Mouse (Mus musculus) mouse embryonic stem cell (cell line): ENCODE results near the gene Nsl1.

Experiments
- in situ Hi-C, 2 experiments: fragments of 300-500 bp; cut with MboI; formaldehyde crosslinking; loops; 1 replicate in 1 of 2; 3 replicates in 1 of 2; pipeline ENCODE4 v1.14.3; 2019 to 2020; ENCODE audit warnings: low sequenced_read_pairs in 2 of 2, low pct_unique_long_range_greater_than_20kb in 1 of 2, mixed read lengths in 1 of 2; ENCODE audit not compliant: unreplicated experiment in 1 of 2

The Nsl1 gene

DNA sequence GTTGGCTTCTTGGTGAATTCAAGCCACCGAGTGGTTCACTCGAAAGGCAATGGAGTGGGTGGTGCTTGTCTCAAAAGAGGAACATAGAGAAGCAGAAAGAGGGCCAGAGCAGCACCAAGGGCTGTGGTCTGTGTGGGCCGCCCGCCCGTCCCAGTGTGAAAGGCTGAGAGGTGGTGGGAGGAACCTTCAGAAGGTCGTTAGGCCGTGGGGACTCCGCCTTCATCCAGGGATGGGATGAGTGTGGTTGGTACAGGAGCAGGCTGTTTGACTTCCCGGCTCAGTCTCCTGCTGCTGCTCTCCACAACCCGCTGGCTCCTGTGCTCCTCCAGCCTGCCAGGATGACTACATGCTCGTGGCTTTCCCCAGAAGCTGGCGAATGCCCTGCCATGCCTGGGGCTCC, 22.8 kb downstream of the Nsl1 start:
- in situ Hi-C loops, result loop anchor here in 1 of 2 experiments (25.0 kb wide), 1 partner anchor 202 kb away; no protein-coding TSS in a partner anchor

DNA sequence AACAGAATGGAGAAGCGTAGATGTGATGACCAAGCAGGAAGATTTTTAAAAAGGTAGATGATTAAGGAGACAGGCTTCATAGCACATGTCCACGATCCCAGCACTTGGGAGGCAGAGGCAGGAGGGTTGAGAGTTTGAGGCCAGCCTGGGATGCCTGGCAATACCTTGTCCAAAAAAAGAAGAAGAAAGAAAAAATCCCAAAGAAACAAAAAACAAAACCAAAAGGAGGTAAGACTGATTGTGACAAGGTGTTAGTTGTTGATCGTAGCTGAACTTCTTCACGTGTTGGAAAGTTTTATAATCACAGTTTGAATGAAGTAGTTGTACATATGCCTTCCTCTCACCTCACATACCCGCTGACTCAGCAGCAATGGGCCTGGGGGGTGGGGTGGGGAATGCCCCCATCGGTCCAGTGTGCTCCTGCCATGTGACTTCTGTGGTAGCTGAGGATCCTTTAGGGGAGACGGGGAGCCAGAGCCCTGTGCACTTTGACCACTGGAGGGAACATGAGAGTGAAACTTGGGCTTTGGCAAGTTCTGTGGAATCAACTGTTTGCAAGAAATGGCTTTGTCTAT, 23.6 kb downstream of the Nsl1 start:
- in situ Hi-C loops, result loop anchor here in 1 of 2 experiments (25.0 kb wide), 1 partner anchor 201 kb away; no protein-coding TSS in a partner anchor

DNA sequence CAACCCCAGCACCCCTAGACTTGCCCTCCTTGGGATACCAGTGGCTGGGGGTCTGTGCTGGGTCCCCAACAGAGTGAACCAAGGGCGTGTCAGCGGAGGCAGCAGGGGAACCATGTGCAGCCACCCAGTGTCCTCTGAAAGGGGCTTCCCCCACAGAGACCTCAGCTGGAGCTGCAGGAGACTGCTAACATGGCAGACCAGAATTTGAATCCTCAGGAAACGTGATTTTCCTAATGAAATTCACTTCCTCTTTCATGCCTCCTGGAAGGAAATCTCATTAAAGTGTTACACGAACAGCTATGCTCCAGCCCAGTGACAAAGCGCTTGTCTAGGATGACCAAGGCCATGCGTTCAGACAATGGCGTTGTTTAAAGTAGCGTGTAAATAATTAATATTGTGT, 24.1 kb downstream of the Nsl1 start:
- in situ Hi-C loops, result loop anchor here in 1 of 2 experiments (25.0 kb wide), 1 partner anchor 200 kb away; no protein-coding TSS in a partner anchor

DNA sequence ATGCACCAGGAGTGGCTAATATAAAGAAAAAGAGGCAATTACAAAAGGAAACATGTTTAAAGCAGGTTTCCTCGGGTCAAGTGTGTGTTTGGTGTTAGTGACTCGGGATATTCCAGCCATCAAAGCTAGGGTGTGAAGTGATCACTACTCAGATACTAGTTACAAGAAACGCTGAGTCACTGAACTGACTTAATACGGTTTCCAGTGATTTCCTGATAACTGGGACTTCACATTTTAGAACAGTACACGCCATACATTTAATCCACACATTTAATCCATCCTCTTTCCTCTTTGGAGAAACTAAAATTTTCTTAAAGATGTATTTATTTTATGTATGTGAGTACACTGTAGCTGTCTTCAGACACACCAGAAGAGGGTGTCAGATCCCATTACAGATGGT, 25.1 kb downstream of the Nsl1 start:
- in situ Hi-C loops, result loop anchor here in 1 of 2 experiments (25.0 kb wide), 1 partner anchor 199 kb away; no protein-coding TSS in a partner anchor

DNA sequence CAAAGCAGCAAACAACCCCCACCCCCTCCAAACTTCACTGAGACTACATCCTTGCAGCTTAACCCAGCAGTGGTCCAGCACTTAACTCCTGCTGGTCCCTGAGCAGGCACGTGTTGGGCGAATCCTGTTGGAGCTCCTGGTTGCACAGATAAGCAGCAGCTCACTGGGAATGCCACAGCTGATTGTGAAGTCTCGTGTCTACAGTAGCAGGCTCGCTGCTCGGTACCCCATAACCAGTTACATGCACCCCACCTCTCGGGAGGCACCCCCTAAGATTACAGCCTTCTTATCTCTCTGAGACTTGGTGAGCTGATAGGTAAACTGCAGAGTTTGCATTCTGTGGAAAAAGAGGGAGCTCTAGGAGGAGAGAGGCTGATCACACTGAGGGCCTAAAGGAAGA, 26.5 kb downstream of the Nsl1 start:
- in situ Hi-C loops, result loop anchor here in 1 of 2 experiments (25.0 kb wide), 1 partner anchor 198 kb away; no protein-coding TSS in a partner anchor

DNA sequence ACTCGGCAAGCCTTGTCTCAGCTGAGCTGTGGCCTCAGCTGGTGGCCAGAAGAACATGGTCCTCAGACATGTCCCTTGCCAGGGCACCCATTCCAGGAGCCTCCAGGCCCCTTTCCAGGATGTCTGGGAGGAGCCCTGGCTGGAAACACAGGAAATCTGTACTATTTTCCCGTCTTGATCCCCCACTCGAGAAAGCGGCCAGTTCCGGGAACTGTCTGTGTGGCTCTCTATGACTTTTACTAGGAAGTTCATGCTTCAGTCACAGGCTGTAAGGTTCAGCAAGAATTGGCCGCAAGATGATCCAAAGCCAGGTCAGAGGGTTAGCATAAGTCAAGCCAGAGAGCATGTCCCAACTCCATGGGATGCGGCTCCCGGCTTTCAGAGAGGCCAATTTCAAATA, 29.2 kb downstream of the Nsl1 start:
- in situ Hi-C loops, result loop anchor here in 1 of 2 experiments (25.0 kb wide), 1 partner anchor 195 kb away; no protein-coding TSS in a partner anchor

DNA sequence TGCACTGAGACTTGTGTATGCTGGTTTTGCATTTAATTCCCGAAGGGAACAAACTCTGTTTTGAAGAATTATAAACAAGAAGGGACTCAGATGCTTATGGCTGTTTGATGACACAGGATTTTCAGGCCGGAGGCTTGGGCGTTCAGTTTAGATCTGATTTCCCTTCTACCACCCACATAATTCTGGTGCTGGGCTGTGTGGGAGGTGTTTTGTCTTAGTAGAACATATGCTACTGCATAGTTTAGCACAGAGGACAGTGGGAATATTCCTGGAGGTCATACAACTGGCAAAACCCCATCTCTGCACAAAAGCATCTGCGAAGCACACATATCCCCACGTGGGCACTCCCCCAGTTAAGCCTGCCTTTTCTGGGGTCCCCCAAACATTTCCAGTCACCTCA, 30.8 kb downstream of the Nsl1 start:
- in situ Hi-C loops, result loop anchor here in 1 of 2 experiments (25.0 kb wide), 1 partner anchor 194 kb away; no protein-coding TSS in a partner anchor

DNA sequence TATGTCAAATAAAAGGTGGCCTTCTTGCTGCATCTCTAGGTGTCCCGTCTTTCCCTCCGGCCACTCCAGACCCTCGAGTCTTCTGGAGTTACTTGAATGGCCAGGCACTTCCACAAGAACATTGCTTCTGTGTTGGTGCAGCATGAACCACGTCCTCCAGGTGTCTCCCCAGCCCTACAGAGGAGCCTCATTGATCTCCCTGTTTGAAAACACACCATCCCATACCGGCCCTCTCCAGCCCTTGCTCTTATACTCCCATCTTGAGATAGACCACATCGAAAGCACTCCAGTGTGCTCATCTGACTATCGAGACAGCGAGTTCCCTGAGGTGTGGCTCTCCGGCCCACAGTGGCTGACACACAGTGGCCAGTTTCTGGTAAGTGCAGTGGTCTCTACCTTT, 32.2 kb downstream of the Nsl1 start:
- in situ Hi-C loops, result loop anchor here in 1 of 2 experiments (25.0 kb wide), 1 partner anchor 192 kb away; no protein-coding TSS in a partner anchor

DNA sequence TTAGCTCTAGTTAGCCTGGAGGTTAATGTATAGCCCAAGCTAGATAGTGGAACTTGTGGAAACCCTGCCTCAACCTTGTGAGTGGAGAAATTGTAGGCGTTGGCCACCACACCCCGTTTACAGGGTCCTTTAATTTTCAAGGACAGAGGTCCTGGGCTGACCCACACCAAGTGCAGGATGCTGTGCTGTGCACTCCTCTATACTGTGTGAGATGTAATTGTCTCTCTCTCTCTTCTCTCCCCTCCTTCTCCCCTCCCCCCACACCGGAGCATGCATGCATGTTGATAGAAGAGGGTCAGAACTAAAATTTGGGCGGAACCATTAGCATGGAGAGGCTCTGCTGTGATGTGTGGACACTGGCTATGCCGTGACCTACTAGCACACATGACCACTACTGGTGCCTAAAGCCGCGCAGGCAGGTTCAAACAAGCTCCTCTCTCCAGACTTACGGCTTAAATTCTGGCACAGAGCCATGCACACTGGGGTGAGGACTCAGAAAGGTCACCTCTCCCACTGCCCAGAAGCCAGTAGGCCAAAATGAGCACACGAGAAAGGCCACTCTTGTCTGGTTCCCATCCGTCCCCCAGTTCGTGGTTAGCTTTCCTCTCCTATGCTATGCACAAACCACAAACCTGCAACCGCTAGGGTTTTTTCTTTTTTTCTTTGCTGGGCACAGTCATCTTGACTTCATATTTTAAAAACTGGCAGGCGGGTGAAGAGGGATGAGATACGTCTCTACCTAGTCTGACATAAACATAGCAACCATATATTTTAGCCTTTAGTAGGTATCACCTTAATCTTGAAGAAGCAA, 34.3 kb downstream of the Nsl1 start:
- in situ Hi-C loops, result loop anchor here in 1 of 2 experiments (25.0 kb wide), 1 partner anchor 190 kb away; no protein-coding TSS in a partner anchor

DNA sequence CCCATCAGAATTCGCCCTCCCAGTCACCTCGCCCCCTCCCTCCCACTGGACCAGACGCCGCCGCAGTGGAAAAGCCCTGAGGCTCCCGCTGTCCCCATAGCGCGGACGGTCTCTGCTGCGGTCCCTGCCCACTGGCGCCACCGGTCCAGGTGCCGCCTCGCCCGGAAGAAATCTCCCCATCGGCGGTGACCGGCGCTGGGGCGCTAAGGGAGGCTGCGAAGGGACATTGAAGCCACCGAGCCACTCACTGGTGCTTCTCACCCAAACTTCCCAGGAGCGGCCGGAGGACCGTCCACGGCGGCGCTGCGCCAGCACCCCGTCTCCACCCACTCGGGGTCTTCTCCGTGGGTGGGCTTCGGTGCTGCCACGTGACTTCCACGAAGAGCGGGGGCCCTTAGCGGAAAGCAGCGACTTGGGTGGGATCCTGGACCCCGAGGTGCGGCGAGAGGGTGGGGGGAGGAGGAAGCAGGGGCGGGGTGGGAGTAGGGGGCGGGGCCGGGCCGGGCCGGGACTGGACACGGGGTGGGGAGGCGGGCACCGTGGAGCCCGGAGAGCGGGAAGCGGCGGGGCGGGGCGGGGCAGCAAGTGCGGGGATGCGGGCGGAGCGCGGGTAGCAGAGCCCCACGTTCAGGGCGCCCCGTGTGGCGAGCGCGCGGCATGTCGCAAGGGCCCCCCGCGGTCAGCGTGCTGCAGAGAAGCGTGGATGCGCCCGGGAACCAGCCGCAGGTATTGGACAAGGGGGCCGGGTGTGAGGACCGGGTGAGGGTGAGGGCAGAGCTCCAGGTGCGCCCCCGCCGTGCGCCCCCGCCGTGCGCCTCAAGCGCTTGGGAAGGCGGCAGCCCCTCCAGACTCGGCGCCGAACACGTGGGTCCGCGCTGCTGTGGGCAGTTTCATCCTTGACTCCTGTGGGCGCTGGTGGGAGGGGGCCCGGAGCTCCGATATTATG, 35.3 kb downstream of the Nsl1 start, which contains the start of gene Batf3:
Batf3 (plus strand) TSS at position 46 of the 946 bp plus-strand sequence.
- in situ Hi-C loops, result loop anchor here in 1 of 2 experiments (25.0 kb wide), 1 partner anchor 189 kb away; no protein-coding TSS in a partner anchor

DNA sequence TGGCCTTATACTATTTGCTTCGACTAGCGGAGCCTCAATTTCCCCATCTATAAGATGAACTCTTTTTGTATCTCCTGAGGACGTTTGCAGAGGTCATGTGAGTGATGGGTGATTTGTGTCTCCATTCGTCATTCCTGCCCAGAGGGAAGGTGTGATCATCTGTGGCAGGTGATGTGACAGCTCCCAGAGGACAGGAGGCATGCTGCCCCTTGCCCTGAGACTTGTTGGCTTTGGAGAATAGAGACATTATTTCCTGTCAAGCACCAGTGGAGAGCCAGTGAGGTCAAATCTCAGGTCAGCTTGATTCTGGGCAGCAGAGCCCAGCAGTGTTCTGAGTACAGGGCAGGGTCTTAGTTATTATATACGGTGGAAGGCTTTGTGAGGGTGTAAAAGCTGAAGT, 36.3 kb downstream of the Nsl1 start:
- in situ Hi-C loops, result loop anchor here in 1 of 2 experiments (25.0 kb wide), 1 partner anchor 188 kb away; no protein-coding TSS in a partner anchor

DNA sequence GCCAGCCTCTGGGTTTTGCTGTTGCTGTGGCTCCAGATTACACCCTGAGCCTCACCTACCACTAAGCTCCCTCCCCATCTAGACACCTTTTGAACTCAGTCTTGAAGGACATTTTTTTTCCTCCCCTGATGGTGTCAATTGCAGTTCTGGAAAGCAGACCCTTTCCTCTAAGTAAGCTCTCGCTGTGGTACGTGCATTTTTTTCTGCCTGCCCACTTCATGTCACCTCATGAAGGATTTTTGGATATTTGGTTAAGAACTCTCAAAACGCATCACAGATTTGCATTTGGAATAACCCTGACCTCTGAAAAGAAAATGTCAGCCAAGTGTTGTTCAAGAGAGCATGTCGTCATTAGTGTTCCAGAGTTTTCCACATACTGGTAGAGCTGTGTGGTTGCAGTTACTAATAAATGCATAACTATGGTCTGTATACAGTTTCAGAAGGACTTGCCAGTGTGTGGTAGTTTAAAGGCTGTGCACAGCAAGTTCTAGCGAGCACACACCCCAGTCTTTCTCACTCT, 37.0 kb downstream of the Nsl1 start:
- in situ Hi-C loops, result loop anchor here in 1 of 2 experiments (25.0 kb wide), 1 partner anchor 187 kb away; no protein-coding TSS in a partner anchor

DNA sequence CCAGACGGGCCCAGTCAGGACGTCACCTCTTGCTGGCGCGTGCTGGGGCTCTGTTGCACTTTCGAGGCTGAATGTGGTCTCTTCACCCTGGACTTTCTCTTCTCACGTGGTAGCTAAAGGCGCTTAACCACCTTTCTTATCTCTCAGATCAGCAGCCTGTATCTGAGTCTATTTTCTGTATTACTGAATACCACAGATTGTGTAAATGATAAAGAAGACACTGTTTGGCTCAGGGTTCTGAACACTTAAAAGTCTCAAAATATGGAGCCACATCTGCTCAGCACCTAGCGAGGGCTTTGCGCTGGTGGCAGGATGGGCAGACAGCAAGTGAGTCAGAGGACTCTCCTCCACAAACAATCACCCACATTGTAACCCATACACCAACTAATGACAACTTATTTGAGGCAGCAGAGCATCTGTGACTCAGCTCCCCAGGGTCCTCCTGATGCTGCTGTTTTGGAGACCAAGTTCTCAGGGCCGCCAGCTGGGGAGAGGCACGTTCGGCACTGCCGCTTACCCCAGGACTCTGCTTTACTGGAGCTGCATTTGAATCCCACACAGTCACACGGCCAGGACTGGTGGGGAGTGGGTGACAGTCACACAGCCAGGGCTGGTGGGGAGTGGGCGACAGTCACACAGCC, 40.0 kb downstream of the Nsl1 start:
- in situ Hi-C loops, result no loop called here

DNA sequence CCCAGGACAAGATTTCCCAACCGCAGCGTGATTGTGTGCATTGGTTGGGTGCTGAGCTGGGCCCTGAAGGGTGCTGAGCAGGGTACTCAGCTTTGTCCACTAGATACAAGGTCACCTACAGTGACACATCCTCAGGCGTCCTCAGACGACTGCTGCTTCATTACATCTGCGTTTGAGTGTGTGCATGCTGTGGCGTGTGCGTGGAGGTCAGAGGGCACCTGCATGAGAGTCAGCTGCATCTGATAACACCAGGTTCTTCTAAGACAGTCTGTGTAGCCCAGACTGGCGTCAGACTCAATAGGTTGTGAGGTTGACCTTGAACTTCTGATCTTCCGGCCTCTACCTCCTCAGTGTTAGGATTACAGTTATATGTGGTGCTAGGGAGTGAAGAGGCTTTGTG, 42.4 kb downstream of the Nsl1 start:
- in situ Hi-C loops, result no loop called here

DNA sequence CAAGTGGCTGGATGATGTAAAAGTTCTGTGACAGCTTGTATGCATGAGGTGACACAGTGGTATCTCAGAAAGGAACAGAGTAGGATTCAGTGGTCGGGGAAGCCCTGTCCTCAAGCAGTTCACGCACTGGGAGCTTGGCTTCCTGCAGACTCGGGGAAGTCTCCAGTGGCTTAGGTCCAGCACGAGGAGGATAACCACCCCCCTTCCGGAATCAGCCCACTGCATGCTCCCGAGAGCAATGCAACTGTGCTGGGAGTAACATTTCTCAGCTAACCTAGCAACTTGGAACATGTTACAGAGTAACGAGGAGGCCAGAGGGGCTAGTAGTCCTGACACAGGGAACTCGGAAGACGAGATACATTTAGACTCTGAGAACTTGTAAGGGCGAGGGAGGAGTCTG, 44.5 kb downstream of the Nsl1 start:
- in situ Hi-C loops, result no loop called here

DNA sequence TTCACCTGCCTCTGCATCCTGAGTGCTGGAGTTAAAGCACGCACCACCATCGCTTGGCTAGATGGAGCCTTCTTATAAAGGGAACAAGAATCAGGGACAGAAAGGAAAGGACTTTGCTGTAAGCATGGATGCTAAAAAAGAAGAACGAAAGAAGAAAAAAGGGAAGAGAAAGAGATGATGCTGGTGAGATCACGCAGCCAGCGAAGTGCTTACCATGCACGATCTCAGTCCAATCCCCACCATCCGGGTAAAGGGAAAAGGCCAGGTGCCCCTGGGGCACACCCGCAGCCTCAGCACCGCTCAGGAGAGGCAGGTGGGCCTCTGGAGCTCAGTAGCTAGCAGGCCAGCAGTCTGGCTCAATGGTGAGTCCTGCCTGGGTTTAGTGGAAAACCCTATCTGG, 47.1 kb downstream of the Nsl1 start:
- in situ Hi-C loops, result no loop called here

DNA sequence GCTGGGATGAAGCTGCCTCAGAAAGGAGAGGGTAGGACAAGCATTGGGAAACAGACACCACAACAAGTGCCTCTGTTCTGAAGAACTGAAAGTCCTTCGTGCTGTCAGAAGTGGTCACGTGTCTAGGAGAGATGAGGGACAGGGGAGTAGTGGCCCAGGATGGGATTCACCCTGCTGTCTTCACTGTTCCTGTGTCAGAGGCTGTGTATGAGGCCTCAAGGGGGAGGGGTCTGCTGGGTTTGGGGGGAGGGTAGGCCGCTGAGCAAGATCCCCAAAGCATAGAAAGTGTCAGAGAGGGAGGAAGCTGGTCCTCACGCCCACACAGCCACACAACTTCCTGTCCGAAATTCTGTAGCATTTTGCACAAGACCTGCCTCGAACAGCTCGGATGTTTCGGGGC, 48.3 kb downstream of the Nsl1 start:
- in situ Hi-C loops, result no loop called here
